Mouse (Mus musculus): ENCODE measurements around the gene Akap9. TPM values are rescaled to one million over a fixed set of nuclear protein-coding genes. Genes with fewer than 3 reads are reported as not detected.
A peak's percentile ranks its signal among the peaks of the same experiment; 100 is the strongest.
"Not testable (repeated sequence)": the region's sequence is repeated elsewhere in the genome, so short reads cannot be mapped to it uniquely, and the experiment has no call there.

Gene Akap9
- polyA plus RNA-seq (2015; fragmentation: Nextera tagmentation; extraction: Ambion mirVana) = 397 and 434 TPM in 2 replicates

DNA sequence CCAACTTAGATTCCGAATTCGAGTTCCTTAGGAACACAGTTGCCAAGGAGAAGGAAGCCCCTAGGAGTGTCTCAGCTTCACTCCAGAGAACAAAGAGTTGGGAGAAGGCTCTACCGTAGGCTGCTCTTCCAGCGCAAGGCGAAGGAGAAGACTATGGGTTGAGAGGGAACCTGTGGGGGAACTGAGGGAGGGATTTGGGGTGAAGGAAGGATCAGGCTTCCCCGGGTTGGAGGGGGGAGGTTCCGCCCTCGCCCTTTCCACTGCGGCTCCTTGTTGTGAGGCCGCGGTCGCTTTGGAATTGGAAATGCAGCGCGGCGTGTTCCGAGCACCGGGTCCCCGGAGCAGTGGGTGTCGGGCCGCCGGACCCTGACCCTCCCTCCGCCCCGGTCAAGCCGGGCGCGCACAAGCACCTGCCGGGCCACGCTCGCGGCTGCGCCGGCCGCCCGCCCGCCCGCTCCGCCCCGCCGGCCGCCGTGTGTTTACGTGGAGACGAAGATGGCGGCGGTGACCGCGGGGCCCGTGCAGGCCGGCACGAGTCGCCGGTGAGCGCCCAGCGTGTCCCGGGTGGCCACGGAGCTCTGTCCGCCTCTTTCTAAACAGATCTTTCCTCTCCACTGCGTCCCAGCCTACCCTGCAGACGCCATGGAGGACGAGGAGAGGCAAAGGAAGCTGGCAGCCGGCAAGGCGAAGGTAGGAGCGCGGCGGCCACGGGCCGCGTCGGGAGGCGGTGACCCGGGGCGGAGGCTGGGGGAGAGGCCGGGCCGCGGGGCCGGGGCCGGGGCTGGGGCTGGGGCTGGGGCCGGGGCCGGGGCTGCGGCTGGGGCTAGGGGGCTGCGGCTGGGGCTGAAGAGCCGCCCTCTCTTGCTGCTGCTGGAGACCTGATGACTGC, at the start of gene Akap9:
Gene Akap9 (plus strand): TSS at position 254 of the 889 bp plus-strand sequence.
- Histone ChIP-seq H3K27ac (replicated peaks) (peak within 1 kb of the TSS; percentile 98), H3K36me3 (no peaks in the 10 kb centered on the region), H3K9ac (replicated peaks) (peak within 1 kb of the TSS; percentile 98), H3K4me3 (peak within 1 kb of the TSS; percentile 93), H3K9me3 (no peaks in the 10 kb centered on the region), H3K4me1 (peaks cover 40% of the 10 kb centered on the region), H3K27me3 (no peaks in the 10 kb centered on the region), H3K4me2 (replicated peaks) (peak within 1 kb of the TSS; percentile 59)
- under 1% methylated on average over 78 of the region's 82 CpGs for WGBS
- ATAC-seq (replicated peaks) = peak; percentile 84

GRCm38 (mm10) chr5:3886862-3887261, 41.0 kb upstream of the Akap9 start:
- not testable (repeated sequence) for H3K9me3 ChIP-seq; H3K4me3 ChIP-seq; H3K27me3 ChIP-seq; H3K36me3 ChIP-seq; H3K9ac ChIP-seq (replicated peaks); H3K4me2 ChIP-seq (replicated peaks); ATAC-seq (replicated peaks); H3K4me1 ChIP-seq; H3K27ac ChIP-seq (replicated peaks)
- 93% methylated on average over 7 of the region's 7 CpGs for WGBS

GRCm38 (mm10) chr5:3889201-3889600, 38.7 kb upstream of the Akap9 start:
- ATAC-seq (replicated peaks) = no peak
- H3K4me2 ChIP-seq (replicated peaks) = no peak overlapping the region
- no peak overlapping the region for H3K27ac ChIP-seq (replicated peaks)
- H3K9me3 ChIP-seq = no peaks in the 10 kb centered on the region
- H3K36me3 ChIP-seq = no peaks in the 10 kb centered on the region
- H3K9ac ChIP-seq (replicated peaks) = no peak overlapping the region
- no peaks in the 10 kb centered on the region for H3K27me3 ChIP-seq
- no peak overlapping the region for H3K4me3 ChIP-seq
- peaks cover 10% of the 10 kb centered on the region for H3K4me1 ChIP-seq

GRCm38 (mm10) chr5:3893459-3894293, 34.2 kb upstream of the Akap9 start, which contains the start of gene Mterf1a:
Gene Mterf1a, minus strand, starts transcription at chr5:3893933.
- Histone ChIP-seq H3K9ac (replicated peaks) (peak within 1 kb of the TSS; percentile 38), H3K4me1 (peaks cover 10% of the 10 kb centered on the region), H3K4me3 (peak within 1 kb of the TSS; percentile 43), H3K4me2 (replicated peaks) (peak within 1 kb of the TSS; percentile 49)
- ATAC-seq (replicated peaks) = peak; percentile 100
- H3K27me3 ChIP-seq; H3K9me3 ChIP-seq; H3K27ac ChIP-seq (replicated peaks); H3K36me3 ChIP-seq: not testable (repeated sequence)
- WGBS = under 1% methylated on average over 11 of the region's 47 CpGs

DNA sequence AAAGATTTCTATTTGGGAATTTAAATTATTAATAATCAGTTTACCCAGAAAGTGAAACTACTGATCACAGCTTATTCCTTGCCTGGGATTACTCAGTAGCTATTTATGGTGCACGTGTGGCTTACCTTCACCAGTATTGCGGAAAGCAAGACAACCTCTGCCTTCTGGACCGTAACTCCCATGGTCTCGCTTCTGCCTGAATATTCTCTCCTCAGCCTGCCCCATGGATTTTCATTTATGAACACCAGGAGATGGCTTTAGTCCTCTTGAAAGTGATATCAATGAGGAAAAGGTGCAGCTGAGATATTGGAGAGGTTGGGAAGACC, 33.6 kb upstream of the Akap9 start:
- peaks cover 10% of the 10 kb centered on the region for H3K4me1 ChIP-seq
- H3K9ac ChIP-seq (replicated peaks); H3K27ac ChIP-seq (replicated peaks); H3K36me3 ChIP-seq; H3K9me3 ChIP-seq; H3K4me2 ChIP-seq (replicated peaks); ATAC-seq (replicated peaks); H3K27me3 ChIP-seq: not testable (repeated sequence)
- peak overlapping the region; percentile 30; the same call in 1 of the 2 replicates for H3K4me3 ChIP-seq
- 93% methylated on average over 4 of the region's 4 CpGs for WGBS

DNA sequence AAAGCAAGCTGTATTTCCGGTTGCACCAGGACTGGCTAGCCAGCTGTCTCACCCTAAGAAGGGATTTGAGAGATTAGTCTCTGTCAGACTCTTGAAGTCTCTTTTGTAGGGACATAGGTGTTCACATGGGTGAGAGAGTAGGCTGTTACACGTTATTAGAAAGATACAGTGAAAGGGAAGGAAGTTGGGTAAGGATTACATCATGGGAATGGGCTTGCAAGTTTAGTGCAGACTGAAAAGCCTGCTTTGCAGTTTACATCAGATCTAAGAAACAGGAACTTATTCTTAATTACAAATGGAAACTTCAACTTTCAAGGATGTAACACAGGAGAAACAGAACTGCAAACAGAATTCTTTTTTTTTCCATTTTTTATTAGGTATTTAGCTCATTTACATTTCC, 22.4 kb upstream of the Akap9 start:
- Histone ChIP-seq H3K36me3 (no peaks in the 10 kb centered on the region), H3K27ac (replicated peaks) (no peak overlapping the region), H3K27me3 (no peaks in the 10 kb centered on the region), H3K4me1 (no peaks in the 10 kb centered on the region), H3K4me2 (replicated peaks) (no peak overlapping the region), H3K4me3 (no peak overlapping the region), H3K9me3 (no peaks in the 10 kb centered on the region), H3K9ac (replicated peaks) (no peak overlapping the region)
- ATAC-seq (replicated peaks) = no peak
- 66% methylated on average over 2 of the region's 2 CpGs for WGBS

DNA sequence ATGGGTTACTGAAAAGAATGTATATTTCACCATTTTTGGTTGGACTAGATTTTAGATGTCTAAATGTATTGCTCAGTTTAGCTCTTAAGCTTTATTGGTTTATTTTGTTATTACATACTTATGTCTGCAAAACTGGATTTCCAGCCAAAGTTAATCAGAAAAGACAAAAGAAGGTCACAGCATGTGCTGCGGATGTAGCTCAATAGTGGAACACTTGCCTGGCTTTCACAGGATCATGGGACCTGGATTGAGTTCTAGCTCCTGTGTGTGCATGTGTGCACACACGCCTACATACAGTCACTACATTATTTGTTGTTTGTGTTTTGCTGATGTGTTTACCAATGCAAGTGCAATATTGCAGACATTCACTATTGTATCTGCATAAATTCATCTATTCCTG, 5.5 kb upstream of the Akap9 start:
- WGBS = 85% methylated on average over 2 of the region's 2 CpGs
- Histone ChIP-seq H3K4me2 (replicated peaks) (no peak overlapping the region), H3K36me3 (no peaks in the 10 kb centered on the region), H3K9ac (replicated peaks) (no peak overlapping the region), H3K4me3 (no peak overlapping the region), H3K4me1 (peaks cover 6% of the 10 kb centered on the region), H3K27ac (replicated peaks) (no peak overlapping the region), H3K27me3 (no peaks in the 10 kb centered on the region), H3K9me3 (no peaks in the 10 kb centered on the region)
- no peak for ATAC-seq (replicated peaks)

- Histone ChIP-seq H3K4me3 (no peak overlapping the region), H3K27me3 (no peaks in the 10 kb centered on the region), H3K9me3 (no peaks in the 10 kb centered on the region), H3K4me2 (replicated peaks) (no peak overlapping the region), H3K9ac (replicated peaks) (no peak overlapping the region), H3K4me1 (peaks cover 29% of the 10 kb centered on the region), H3K36me3 (no peaks in the 10 kb centered on the region), H3K27ac (replicated peaks) (no peak overlapping the region)
- no peak for ATAC-seq (replicated peaks)
- 12% methylated on average over 4 of the region's 4 CpGs for WGBS
Measured at GRCm38 (mm10) chr5:3926666-3927065, 1.2 kb upstream of the Akap9 start.

GRCm38 (mm10) chr5:3928690-3929046, 814 bp downstream of the Akap9 start:
- Histone ChIP-seq H3K4me2 (replicated peaks) (peak overlapping the region; percentile 59), H3K27ac (replicated peaks) (peak overlapping the region; percentile 98), H3K27me3 (no peaks in the 10 kb centered on the region), H3K9ac (replicated peaks) (peak overlapping the region; percentile 98), H3K4me1 (peaks cover 44% of the 10 kb centered on the region), H3K36me3 (no peaks in the 10 kb centered on the region), H3K9me3 (no peaks in the 10 kb centered on the region), H3K4me3 (peak overlapping the region; percentile 93)
- under 1% methylated on average over 12 of the region's 12 CpGs for WGBS
- peak; percentile 50 for ATAC-seq (replicated peaks)

DNA sequence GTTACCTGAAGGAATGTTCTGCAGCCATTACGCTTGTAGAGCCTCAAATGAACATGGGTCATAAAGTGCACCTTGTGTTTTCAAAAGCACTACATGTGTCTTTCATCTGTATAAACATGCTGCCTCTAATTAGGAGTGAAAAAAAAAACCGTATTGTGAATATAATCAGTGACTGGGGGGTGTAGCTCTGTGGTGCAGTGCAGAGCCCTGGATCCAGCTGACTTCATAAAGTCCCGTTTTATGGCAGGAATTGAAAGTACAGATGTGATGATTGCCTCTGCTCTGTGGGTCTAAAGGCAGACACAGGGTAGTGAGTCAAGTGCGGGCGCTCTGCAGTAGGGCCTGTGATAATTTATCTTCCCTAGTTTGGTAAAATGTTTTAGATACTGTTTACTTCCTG, 2.9 kb downstream of the Akap9 start:
- Histone ChIP-seq H3K27me3 (no peaks in the 10 kb centered on the region), H3K4me1 (peaks cover 45% of the 10 kb centered on the region), H3K9me3 (no peaks in the 10 kb centered on the region), H3K4me3 (peak overlapping the region; percentile 93), H3K9ac (replicated peaks) (peak overlapping the region; percentile 98), H3K27ac (replicated peaks) (no peak overlapping the region), H3K36me3 (no peaks in the 10 kb centered on the region), H3K4me2 (replicated peaks) (peak overlapping the region; percentile 59)
- ATAC-seq (replicated peaks) = no peak
- WGBS = 38% methylated on average over 5 of the region's 5 CpGs

DNA sequence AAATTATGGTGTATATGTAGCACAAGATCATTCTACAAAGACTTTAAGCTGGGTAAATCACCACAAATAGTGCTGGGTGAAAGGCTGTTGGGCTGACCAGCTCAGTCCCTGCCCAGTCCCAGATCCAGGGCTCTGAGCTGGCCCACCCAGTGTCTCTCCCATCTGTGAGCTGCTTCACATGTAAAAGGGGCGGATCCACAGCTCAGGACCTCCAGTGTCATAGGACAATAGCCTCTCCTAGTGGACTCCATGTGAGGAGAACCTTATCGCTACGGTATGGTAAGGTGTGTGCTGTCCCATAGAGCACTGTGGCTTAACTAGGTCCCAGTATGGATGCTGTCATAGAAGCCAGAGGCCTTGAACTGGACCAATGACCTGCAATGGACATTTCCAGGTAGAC, 3.8 kb downstream of the Akap9 start:
- Histone ChIP-seq H3K9me3 (no peaks in the 10 kb centered on the region), H3K36me3 (no peaks in the 10 kb centered on the region), H3K4me2 (replicated peaks) (no peak overlapping the region), H3K9ac (replicated peaks) (no peak overlapping the region), H3K4me1 (peaks cover 46% of the 10 kb centered on the region), H3K27me3 (no peaks in the 10 kb centered on the region), H3K27ac (replicated peaks) (no peak overlapping the region), H3K4me3 (no peak overlapping the region)
- 86% methylated on average over 3 of the region's 3 CpGs for WGBS
- ATAC-seq (replicated peaks) = no peak

- no peak overlapping the region for H3K27ac ChIP-seq (replicated peaks)
Measured at GRCm38 (mm10) chr5:3933551-3933950, 5.7 kb downstream of the Akap9 start.

More at GRCm38 (mm10) chr5:3933551-3933950, 5.7 kb downstream of the Akap9 start:
- Histone ChIP-seq H3K9me3 (no peaks in the 10 kb centered on the region), H3K4me1 (peaks cover 42% of the 10 kb centered on the region), H3K9ac (replicated peaks) (no peak overlapping the region), H3K36me3 (no peaks in the 10 kb centered on the region), H3K27me3 (no peaks in the 10 kb centered on the region), H3K4me2 (replicated peaks) (no peak overlapping the region), H3K4me3 (no peak overlapping the region)
- no peak for ATAC-seq (replicated peaks)
- WGBS = 90% methylated on average over 3 of the region's 3 CpGs

Measured in forebrain, embryonic 15.5 days (tissue).